Mouse (Mus musculus): ENCODE results near the gene Wdr81. TPM values are rescaled to one million over a fixed set of nuclear protein-coding genes. Genes with fewer than 3 reads are reported as not detected.

The Wdr81 gene
- polyA plus RNA-seq, 1 experiment from 2014 or later, result 6.6 TPM

GRCm38 (mm10) chr11:75402271-75402690 is 52.2 kb downstream of the Wdr81 start:
- Histone ChIP-seq H3K4me3 (no peak overlapping the region), H3K27me3 (ENCODE audit: low read depth, poor library complexity, severe bottlenecking) (no peaks in the 10 kb centered on the region), H3K4me1 (no peaks in the 10 kb centered on the region), H3K9me3 (replicated peaks) (no peaks in the 10 kb centered on the region), H3K36me3 (0 out of 2 replicates have a peak, but pooled peaks cover 12% of the 10 kb centered on the region), H3K27ac (0 out of 2 replicates have a peak overlapping the region, but pooled peaks have one; percentile 26)
- WGBS, result 69% methylated on average over 5 of the region's 5 CpGs
- peak; percentile 44 for DNase-seq (ENCODE audit: low spot score)

DNA sequence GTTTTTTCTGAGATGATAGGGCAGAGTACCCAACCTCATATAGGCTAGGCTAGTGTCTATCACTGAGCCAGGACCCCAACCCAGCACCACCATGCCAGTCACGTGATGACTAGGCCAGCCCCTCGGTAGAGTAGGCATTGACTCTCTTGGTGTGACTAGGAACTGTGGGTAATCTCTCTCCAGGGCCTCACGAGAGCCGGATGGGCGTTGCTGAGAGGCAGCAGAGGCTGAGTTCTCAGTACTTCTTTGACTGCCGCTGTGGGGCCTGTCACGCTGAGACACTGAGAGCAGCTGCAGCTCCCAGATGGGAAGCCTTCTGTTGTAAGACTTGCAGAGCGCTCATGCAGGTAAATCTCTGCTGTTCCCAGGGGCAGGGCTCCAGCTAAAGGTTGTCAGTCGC is 54.4 kb downstream of the Wdr81 start:
- H3K36me3 ChIP-seq, result 0 out of 2 replicates have a peak, but pooled peaks cover 4% of the 10 kb centered on the region
- no peaks in the 10 kb centered on the region for H3K27me3 ChIP-seq (ENCODE audit: low read depth, poor library complexity, severe bottlenecking)
- no peaks in the 10 kb centered on the region for H3K9me3 ChIP-seq (replicated peaks)
- H3K4me3 ChIP-seq, result no peak overlapping the region
- no peak for DNase-seq (ENCODE audit: low spot score)
- 75% methylated on average over 9 of the region's 9 CpGs for WGBS
- no peaks in the 10 kb centered on the region for H3K4me1 ChIP-seq
- no peak overlapping the region for H3K27ac ChIP-seq

DNA sequence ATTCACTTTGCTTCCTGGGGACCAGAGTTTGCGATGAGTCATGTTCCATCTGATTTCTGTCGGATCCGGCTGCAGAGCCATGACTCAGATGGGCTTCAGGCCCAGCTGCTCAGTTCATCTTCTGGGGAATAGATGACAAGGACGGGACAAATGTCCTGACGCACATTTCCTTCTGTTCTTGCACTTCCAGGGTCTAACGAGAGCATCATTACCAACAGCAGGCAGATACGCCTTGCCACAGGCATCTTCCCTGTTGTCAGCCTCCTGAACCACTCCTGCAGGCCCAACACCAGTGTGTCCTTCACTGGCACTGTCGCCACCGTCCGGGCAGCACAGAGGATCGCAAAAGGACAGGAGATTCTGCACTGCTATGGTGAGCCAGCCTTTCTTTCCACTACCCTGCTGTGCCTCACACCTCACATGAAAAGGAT is 55.1 kb downstream of the Wdr81 start:
- Histone ChIP-seq H3K4me1 (no peaks in the 10 kb centered on the region), H3K27me3 (ENCODE audit: low read depth, poor library complexity, severe bottlenecking) (no peaks in the 10 kb centered on the region), H3K4me3 (no peak overlapping the region), H3K9me3 (replicated peaks) (no peaks in the 10 kb centered on the region), H3K27ac (no peak overlapping the region), H3K36me3 (0 out of 2 replicates have a peak, but pooled peaks cover 4% of the 10 kb centered on the region)
- WGBS, result 88% methylated on average over 11 of the region's 11 CpGs
- DNase-seq (ENCODE audit: low spot score), result no peak

DNA sequence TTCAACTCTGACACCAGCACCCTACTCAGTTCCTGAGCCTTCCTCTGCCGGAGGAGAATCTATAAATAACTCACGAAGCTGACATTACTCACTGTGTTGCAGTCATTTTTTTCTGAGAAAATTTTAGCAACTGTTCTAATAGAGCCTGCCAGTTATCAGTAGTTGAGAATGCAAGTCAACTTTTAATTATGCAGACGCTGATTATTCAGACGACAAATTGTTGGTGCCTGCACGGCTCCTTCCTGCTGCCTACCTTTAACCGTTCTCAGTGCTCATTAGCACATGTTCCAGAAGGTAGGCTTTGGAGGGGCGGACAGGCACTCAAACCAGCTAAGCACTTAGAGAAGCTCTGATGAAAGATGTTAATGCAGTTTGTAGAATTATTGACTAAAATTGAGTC is 57.1 kb downstream of the Wdr81 start:
- Histone ChIP-seq H3K4me1 (no peaks in the 10 kb centered on the region), H3K36me3 (0 out of 2 replicates have a peak, but pooled peaks cover 4% of the 10 kb centered on the region), H3K27ac (no peak overlapping the region), H3K9me3 (replicated peaks) (no peaks in the 10 kb centered on the region), H3K4me3 (no peak overlapping the region), H3K27me3 (ENCODE audit: low read depth, poor library complexity, severe bottlenecking) (no peaks in the 10 kb centered on the region)
- WGBS, result 86% methylated on average over 7 of the region's 7 CpGs
- DNase-seq (ENCODE audit: low spot score), result no peak

- Histone ChIP-seq H3K27ac (no peak overlapping the region), H3K36me3 (0 out of 2 replicates have a peak, but pooled peaks cover 4% of the 10 kb centered on the region), H3K9me3 (replicated peaks) (no peaks in the 10 kb centered on the region), H3K27me3 (ENCODE audit: low read depth, poor library complexity, severe bottlenecking) (no peaks in the 10 kb centered on the region), H3K4me3 (no peak overlapping the region), H3K4me1 (no peaks in the 10 kb centered on the region)
- DNase-seq (ENCODE audit: low spot score), result no peak
- WGBS, result 84% methylated on average over 1 of the region's 1 CpGs
Measured at GRCm38 (mm10) chr11:75395611-75396010, 58.9 kb downstream of the Wdr81 start.

MicroRNAs encoded within 50 kb of the gene (microRNA counts, 519-probe panel; counts per million panel counts)
- 4,922 counts per million, percentile 86 among the panel's probes with 10 or more counts for microRNA mmu-miR-22

Small RNA genes lying within 50 kb of the gene (microRNA-seq; reads per million reads assigned to microRNA genes)
- 1,210 reads per million, percentile 77 among the genes with 10 or more reads in this experiment for gene Mir22

Other genes with a start within 250 kb of the Wdr81 start
- 178 and 185 TPM in 2 replicates for gene Rpa1, start 106.4 kb downstream of the Wdr81 start, polyA plus RNA-seq (2016; fragmentation: Nextera tagmentation; extraction: Ambion mirVana)
- 15.0 and 17.1 TPM in 2 replicates for gene Smyd4, start 106.3 kb downstream of the Wdr81 start, polyA plus RNA-seq (2016; fragmentation: Nextera tagmentation; extraction: Ambion mirVana)
- gene Serpinf1, start 32.0 kb downstream of the Wdr81 start, polyA plus RNA-seq (2016; fragmentation: Nextera tagmentation; extraction: Ambion mirVana), result 214 and 217 TPM in 2 replicates
- gene Serpinf2, start 15.1 kb downstream of the Wdr81 start, polyA plus RNA-seq (2016; fragmentation: Nextera tagmentation; extraction: Ambion mirVana), result 0.36 TPM in 1 of 2 replicates, not detected in the other
- 9.2 and 9.8 TPM in 2 replicates for gene Tlcd2, start 7.0 kb upstream of the Wdr81 start, polyA plus RNA-seq (2016; fragmentation: Nextera tagmentation; extraction: Ambion mirVana)
- 81.7 and 82.6 TPM in 2 replicates for gene Prpf8, start 32.1 kb upstream of the Wdr81 start, polyA plus RNA-seq (2016; fragmentation: Nextera tagmentation; extraction: Ambion mirVana)
- 0.25 and 0.46 TPM in 2 replicates for gene Rilp, start 55.4 kb upstream of the Wdr81 start, polyA plus RNA-seq (2016; fragmentation: Nextera tagmentation; extraction: Ambion mirVana)
- gene Scarf1, start 58.8 kb upstream of the Wdr81 start, polyA plus RNA-seq (2016; fragmentation: Nextera tagmentation; extraction: Ambion mirVana), result 7.0 and 7.1 TPM in 2 replicates
- gene Slc43a2, start 77.0 kb upstream of the Wdr81 start, polyA plus RNA-seq (2016; fragmentation: Nextera tagmentation; extraction: Ambion mirVana), result 3.4 and 4.9 TPM in 2 replicates
- gene Pitpna, start 133.4 kb upstream of the Wdr81 start, polyA plus RNA-seq (2016; fragmentation: Nextera tagmentation; extraction: Ambion mirVana), result 60.9 and 68.8 TPM in 2 replicates
- gene Inpp5k, start 176.3 kb upstream of the Wdr81 start, polyA plus RNA-seq (2016; fragmentation: Nextera tagmentation; extraction: Ambion mirVana), result 14.4 and 17.6 TPM in 2 replicates
- gene Myo1c, start 195.8 kb upstream of the Wdr81 start, polyA plus RNA-seq (2016; fragmentation: Nextera tagmentation; extraction: Ambion mirVana), result 19.7 and 20.2 TPM in 2 replicates
- 105 and 123 TPM in 2 replicates for gene Crk, start 224.5 kb upstream of the Wdr81 start, polyA plus RNA-seq (2016; fragmentation: Nextera tagmentation; extraction: Ambion mirVana)

All from limb, embryonic 10.5 days (tissue).